Mouse (Mus musculus) bone marrow macrophage, adult 2 months (primary cell): Measurements from ENCODE around the gene Frem1.

Experiments
- CTCF ChIP-seq: IDR thresholded peaks from 2 replicates; pipeline ENCODE4 v1.5.1; 2012; ENCODE audit warnings: low read depth, mild to moderate bottlenecking, low read length, moderate library complexity
- POLR2A ChIP-seq: IDR thresholded peaks from 2 replicates; pipeline ENCODE4 v1.6.1; 2012; ENCODE audit warnings: mild to moderate bottlenecking, low read depth, low read length, borderline replicate concordance

- TF ChIP-seq CTCF = no peak
- TF ChIP-seq POLR2A = no peak
Measured at GRCm38 (mm10) chr4:82864974-82865699, 187.0 kb downstream of the Frem1 start.
